Mouse (Mus musculus): ENCODE results near the gene Armc2.
A peak's percentile ranks its signal among the peaks of the same experiment; 100 is the strongest.

Gene Armc2

GRCm38 (mm10) chr10:42010761-42011435 lies 7.3 kb downstream of the Armc2 start:
- no peak for DNase-seq

DNA sequence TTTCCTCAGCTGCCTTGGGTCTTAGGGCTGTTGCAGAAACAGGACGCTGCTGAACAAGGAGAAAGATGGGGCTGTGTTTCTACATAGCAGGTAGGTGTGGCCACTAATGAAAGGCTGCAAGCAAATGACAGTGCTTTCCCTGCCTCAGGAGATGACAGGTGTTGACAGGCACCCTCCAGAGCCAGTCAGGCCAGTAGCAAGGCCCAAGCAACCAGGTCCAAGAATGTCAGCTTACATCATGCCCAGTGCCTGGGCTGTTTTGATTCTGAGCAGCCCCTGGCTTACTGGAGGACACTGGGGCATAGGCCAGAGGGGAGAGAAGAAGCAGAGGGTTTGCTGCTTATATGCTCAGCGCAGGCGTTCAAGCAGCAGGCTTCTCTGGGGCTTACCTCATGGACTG lies 13.0 kb downstream of the Armc2 start:
- DNase-seq, result no peak

GRCm38 (mm10) chr10:42004690-42005089 lies 13.6 kb downstream of the Armc2 start:
- no peak for DNase-seq

DNA sequence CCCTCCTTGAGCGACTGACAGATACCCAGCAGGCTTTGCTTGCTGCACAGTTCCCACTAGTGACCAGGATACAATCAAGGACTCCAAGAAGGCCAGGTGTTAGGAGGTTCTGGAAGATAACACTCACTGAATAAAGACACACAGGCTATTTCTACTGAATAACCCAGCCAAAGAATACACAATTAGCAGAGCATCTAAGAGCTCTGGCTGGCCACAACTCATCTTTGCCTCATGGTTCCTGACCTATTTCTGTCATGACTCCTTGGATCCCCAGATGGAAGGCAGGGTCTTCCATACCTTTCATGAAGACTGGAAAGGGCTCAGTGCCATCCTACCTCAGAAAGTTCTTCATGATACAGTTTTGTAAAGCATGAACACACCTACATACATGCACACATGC lies 14.2 kb downstream of the Armc2 start:
- no peak for DNase-seq

- no peak for DNase-seq
Measured at GRCm38 (mm10) chr10:42003576-42003975, 14.7 kb downstream of the Armc2 start.

GRCm38 (mm10) chr10:42002436-42002835 lies 15.8 kb downstream of the Armc2 start:
- no peak for DNase-seq

GRCm38 (mm10) chr10:42001260-42001659 lies 17.0 kb downstream of the Armc2 start:
- DNase-seq, result no peak

- no peak for DNase-seq
Measured at GRCm38 (mm10) chr10:41997691-41998178, 20.5 kb downstream of the Armc2 start.

GRCm38 (mm10) chr10:41996157-41996556 lies 22.1 kb downstream of the Armc2 start:
- DNase-seq, result no peak

- DNase-seq, result no peak
Measured at GRCm38 (mm10) chr10:41995051-41995450, 23.2 kb downstream of the Armc2 start.

DNA sequence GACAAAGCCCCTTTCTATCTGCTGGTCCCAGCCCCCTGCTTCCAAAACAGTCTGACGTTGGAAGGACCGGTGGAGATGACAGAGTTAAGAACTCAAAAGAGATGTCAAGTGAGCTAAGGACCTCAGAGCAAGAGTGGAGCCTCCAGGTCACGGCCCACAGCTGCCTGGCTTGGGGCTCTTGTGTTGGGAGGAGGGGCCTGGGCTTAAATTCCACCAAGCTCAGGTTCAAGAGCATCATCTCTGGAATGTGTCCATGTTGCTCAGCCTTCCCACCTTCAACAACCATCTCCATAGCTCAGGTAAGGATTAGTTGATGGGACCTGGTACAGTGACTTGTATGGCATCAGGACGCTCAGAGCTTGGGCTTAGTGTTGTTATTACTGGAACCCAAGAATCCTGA lies 23.7 kb downstream of the Armc2 start:
- DNase-seq, result no peak

GRCm38 (mm10) chr10:41992059-41992440 lies 26.2 kb downstream of the Armc2 start:
- no peak for DNase-seq

DNA sequence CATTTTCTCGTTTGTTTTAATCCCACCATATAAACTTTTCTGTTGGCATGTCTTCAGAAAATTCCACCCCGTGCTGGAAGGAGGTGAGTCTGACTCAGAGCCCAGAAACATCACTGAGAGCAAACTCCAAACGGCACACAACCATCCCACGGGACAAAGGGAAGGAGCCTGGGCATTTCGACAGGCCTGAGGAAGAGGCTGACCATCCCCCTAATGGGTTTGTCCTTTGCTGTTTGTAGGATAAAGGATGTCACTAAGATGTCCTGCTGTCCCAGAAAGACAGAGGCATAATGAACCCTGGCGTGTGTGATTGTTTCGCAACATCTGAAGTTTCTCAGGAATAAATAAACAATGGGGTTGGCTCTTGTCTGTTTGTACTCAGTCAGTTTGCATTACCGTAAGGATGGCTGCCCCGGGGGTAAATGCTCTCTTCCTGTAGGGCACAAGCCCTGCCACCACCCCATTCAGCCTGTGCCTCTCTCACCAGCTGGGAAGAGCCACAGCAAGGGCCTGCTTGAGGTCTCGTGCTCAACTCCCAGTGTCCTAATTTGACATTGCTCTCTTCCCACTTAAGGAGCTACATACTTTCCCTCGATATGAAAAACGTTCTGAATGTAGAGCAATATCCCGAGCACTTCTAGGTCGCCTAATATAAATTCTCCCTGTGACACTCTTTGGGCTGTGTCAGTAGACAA lies 26.7 kb downstream of the Armc2 start:
- no peak for DNase-seq

DNA sequence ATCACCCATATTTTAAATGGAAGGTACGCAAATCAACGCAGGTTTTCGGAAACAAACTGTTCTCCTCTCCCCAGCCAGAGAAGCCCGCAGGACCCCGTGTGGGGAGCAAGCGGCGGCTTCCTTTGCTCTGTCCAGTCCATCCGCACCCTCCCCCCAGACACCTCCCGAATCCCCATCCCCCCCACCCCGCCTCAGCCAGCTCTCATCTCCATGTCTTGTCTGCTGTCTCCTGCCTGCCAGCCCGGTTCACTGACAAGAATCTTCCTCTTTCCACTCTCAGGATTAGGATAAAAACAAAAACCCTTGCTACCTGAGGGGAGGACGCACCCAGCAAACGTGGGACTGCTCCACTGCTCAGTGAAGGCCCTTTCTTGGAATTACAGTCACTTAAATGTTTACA lies 27.3 kb downstream of the Armc2 start:
- DNase-seq, result no peak

DNA sequence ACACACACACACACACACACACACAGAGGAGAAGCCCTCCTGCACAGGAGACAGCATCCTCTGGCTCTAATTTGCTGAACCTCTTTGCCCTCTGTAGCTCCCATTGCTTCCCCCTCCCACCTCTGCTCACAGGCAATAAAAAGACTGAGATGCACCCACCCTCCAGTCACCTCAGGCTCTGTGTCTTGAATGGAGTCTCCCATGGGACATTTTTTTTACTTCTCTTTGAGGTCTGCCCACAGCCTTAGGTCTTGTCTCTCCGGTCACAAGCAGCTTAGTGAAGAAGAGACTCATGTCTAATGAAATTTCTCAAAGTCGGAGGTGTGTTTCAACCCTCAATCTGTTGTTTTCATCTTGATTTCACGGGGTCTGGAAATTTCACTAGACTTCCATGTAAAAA lies 29.3 kb downstream of the Armc2 start:
- no peak for DNase-seq

- no peak for DNase-seq
Measured at GRCm38 (mm10) chr10:41986126-41986525, 32.1 kb downstream of the Armc2 start.

GRCm38 (mm10) chr10:41984221-41984620 lies 34.0 kb downstream of the Armc2 start:
- no peak for DNase-seq

DNA sequence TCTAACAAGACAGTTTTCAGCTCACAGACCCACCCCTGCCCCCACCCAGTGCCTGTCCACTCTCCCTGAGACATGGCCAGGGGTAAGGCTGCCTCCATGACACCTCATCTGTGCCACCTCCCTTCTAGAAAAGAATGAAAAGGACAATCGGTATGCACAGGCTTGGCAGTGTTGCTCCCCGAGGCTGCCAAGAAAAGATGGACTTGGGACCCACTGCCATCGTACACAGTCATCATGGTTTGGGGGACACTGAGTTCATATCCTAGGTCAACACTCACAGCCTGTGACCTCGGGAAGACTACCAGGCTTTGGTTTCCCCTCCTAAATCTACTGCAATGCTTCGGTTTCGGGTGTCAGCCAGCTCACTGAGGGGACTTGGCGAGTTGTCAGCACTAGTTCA lies 35.4 kb downstream of the Armc2 start:
- no peak for DNase-seq

DNA sequence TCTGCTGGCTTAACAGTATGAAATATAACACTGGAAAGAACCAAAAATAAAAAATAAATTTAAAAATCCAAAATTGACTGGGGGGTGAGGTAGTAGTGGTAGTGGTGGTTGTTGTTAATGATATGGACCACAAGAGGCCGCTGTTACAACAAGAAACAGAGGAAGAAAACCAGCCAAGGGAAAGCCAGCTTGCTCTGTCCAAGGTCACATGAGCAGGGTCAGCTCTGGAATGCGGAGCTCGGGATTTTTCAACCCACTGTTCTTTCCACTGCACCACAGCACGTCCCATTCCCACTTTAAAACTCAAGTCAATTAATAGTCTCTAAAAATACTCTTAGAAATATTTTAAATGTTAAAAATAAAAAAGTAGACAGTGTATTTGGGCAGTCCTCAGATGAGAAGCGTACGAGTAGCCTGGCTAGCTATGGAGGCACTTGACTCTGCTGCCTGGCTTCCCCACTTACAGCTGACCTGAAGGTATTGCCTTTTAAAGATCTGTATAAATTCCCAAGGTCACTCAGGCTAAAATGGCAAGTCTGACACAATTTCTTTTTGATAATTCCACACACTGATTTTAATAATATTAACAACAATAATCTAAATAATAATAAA lies 37.4 kb downstream of the Armc2 start:
- DNase-seq, result peak; percentile 70

DNA sequence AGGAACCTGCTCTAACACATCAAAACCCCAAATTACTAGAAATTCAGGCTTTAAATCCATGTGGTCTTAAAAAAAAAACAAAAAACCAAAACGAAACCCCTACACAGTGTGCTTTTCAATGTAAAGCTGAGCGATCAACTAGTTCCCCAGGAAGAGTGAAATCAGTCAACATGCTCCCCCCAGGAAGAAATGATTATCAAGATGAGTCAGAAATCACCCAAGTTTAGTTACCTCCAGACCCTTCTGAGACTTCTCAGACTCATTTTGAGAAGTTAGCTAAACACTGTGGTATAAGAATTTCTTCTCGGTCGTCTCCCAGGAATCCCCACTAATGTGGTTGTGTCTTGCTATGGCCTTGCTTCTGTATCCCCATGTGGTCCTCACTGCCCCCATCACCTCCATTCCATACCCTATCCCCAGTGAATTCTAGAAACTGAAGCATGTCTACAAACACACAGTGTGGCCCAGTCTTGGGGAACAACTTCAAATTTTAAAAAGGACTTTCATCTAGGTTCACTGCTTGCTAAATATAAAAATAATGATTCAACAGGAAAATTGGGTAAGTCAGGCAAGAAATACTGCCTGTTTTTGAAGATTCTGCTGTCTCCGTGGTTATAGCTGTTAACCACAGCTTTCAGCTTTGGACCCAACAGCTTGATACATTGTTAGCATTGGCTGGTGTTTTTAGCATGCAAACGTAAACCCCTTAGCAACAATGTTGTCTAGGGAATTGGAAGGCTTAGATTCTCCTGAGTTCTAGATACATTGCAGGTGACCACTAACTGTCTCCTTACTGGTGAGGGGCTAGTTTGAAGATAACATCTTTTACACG lies 39.6 kb downstream of the Armc2 start:
- DNase-seq, result no peak

GRCm38 (mm10) chr10:41972676-41973075 lies 45.6 kb downstream of the Armc2 start:
- no peak for DNase-seq

GRCm38 (mm10) chr10:41967915-41968635 lies 50.2 kb downstream of the Armc2 start:
- no peak for DNase-seq

DNA sequence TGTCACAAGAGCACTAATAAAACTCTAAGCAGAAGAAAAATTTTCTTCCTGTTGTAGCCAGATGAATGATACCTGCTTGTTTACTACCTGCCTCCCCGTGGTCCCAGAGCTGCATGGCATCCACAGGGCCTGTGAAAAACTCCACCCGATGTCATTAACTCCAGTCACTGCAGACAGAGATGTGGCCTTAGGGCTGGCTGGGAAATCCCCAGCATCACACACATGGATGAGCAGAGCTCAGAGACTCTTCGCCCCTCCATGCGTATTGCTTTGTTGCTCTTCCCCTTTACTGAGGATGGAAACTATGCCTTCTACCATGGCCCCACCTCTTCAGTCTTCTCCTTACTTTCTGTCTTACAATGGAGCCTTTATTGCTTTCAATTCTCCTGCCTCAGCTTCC lies 55.5 kb downstream of the Armc2 start:
- no peak for DNase-seq

Data from cerebellum, adult 11 months (tissue).